Mouse (Mus musculus) kidney, adult 8-10 months (tissue): ENCODE data around the gene Rfx7.

Experiments
- DNase-seq, 2 experiments: peaks; one replicate each; pipeline ENCODE4 v3.0.0; 2022

Rfx7 gene

GRCm38 (mm10) chr9:72558780-72559179 lies 26.7 kb downstream of the Rfx7 start:
- DNase-seq: no peak

DNA sequence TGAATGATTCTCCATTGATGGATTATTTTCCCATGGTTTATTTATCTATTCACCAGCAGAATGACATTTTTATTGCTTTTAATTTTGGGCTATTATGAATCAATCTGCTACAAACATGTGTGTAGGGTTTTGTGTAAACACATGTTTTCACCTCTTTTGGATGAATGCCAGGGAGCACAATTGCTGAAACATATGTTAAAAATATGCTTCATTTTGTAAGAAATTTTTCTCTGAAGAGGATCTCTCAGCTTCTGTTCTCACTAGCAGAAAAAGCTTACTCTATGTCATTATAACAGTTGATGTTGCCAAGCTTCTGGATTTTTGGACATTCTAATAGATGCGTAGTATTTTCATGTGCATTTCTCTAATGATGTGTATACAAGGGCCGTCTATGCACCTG lies 28.3 kb downstream of the Rfx7 start:
- no peak for DNase-seq

DNA sequence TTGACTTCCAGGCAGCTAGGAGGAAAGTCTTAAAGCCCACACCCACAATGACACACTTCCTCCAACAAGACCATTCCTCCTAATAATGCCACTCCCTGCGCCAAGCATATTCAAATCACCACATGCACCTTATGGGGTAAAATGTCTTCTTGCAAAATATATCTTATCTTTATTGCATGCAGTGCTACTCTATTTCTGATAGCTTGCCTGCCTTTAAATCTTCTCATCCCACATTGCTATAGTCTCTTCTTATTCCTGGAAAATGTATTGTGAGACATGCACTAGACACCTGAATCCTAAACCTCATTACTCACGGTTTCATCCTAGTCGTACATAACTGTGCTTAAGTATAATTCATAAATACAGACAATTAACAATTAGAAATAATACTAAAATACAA lies 31.2 kb downstream of the Rfx7 start:
- no peak for DNase-seq

DNA sequence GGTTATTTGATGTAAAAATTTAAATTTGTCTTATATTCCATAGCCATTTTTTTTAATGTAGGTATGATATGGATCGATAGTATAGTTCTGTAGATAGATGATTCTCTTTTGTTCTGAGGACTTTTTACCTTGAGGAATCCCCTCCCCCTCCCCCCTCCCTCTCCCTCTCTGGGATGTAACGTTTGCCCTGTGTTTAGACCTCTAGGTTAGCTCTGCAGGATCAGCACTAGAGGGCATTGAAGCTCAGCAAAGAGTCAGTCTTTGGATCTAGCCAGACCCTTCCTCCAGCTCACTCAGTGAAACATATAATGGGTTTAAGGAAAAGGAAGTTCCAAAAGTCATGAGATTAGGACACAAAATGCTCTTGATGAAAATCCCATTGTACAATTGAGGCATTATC lies 35.1 kb downstream of the Rfx7 start:
- DNase-seq: no peak

DNA sequence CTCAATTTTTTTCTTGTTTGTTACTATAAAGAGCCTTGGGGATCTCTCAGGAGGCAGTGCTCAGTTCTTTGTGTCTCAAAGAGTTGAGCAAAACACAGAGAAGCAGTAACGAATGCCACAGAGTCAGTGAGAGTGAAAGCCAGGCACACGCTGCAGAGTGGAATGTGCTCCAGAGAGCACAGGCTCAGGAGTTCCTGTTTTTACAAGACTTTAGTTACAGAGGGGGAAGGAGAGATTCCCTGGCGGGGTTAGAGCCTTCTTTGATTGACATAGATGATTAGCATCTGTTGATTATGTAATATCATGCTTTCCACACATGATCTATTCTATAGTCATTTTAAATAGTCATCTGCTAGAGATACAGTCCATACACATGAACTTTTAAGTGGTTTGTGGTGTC lies 48.2 kb downstream of the Rfx7 start:
- no peak for DNase-seq

- DNase-seq: no peak
Observed at GRCm38 (mm10) chr9:72590861-72591260, 58.8 kb downstream of the Rfx7 start.

- DNase-seq: no peak
Observed at GRCm38 (mm10) chr9:72592016-72592415, 60.0 kb downstream of the Rfx7 start.

DNA sequence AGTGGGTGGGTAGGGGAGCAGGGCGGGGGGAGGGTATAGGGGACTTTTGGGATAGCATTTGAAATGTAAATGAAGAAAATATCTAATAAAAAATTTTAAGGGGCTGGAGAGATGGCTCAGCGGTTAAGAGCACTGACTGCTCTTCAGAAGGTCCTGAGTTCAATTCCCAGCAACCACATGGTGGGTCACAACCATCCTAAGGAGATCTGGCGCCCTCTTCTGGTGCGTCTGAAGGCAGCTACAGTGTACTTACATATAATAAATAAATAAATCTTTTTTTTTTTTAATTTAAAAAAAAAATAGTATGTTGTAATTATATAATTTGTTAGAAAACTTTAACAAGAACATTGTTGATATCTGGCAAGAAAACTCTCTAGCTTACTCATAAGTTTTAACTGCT lies 62.6 kb downstream of the Rfx7 start:
- peak in 1 of 2 experiments; percentile 15 for DNase-seq

GRCm38 (mm10) chr9:72600142-72600541 lies 68.1 kb downstream of the Rfx7 start:
- no peak for DNase-seq

DNA sequence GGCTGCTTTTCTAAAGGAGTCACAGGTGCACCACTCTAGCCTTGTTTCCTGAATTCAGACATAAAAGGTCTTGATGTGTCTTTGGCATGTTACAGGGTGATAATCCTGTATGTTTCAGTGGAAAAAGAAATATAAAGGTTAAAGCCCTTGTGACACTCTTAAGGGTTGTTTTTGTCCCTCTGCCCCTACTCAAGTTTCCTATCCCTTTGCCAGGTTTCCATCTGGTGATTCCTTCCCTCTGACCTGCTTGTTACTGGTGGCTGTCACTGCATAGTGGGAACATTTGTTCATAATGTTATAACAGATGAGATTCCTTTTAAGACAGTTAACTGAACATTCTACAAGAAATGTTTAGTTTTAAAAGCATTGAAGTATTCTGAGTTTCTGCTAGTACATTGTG lies 77.7 kb downstream of the Rfx7 start:
- no peak for DNase-seq

GRCm38 (mm10) chr9:72613884-72614283 lies 81.8 kb downstream of the Rfx7 start:
- no peak for DNase-seq

- no peak for DNase-seq
Observed at GRCm38 (mm10) chr9:72614786-72615480, 82.9 kb downstream of the Rfx7 start.

- DNase-seq: no peak
Observed at GRCm38 (mm10) chr9:72618037-72618436, 86.0 kb downstream of the Rfx7 start.

DNA sequence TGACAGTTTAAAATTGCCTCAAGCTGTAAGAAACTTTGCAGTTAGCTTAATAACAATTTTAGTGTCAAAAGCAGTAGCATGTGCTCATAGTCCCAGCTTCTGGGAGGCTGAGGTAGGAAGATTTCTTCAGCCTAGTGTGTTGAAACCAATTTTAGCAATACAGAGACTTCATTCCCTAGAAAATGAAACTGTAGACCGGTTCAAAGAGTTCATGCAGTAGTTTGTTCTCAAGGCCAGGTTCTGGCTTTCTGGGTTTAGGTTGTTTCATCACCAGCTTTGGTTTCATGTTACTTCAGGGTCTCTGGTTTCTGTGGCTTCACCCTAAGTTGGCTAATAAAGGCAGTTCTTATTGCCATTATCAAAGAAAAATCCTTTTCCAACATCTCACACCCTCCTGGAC lies 91.6 kb downstream of the Rfx7 start:
- no peak for DNase-seq

DNA sequence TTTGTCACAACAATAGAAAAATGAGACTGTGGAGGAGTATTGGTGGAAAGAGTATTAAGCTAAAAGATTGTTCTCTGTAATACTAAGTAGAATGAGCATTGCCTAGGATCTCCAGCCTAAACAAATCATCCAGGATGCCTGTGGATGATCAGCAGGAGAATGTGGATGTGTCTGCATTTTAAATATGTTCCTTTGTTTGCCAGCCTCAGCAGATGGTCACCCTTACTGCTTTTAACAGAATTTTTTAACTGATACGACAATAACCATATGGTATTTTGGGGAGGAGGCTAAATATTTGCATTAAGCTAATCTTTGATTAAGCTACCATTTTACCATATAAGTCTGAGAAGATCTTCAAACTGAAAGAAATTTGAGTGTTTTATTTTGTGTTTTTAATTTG lies 95.6 kb downstream of the Rfx7 start:
- DNase-seq: no peak

DNA sequence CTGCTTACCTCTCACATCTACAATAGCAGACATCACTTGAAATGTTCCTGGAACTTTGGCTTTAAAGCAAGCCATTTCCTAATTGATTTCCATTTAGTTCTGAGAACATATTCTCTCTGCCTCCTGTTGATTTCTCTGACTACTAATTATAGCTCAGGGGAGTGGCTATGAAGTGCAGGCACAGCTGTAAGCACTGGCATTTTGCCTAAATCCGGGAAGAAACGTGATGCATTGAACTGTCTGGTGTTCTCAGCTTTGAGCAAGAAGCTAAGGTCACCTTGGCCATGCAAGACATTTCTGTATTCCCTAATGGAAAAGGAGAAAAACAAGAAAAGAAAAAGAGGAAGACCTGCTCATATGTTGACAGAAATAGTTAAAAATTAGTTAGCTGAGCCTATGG lies 96.6 kb downstream of the Rfx7 start:
- DNase-seq: peak; percentile 41 to 43

DNA sequence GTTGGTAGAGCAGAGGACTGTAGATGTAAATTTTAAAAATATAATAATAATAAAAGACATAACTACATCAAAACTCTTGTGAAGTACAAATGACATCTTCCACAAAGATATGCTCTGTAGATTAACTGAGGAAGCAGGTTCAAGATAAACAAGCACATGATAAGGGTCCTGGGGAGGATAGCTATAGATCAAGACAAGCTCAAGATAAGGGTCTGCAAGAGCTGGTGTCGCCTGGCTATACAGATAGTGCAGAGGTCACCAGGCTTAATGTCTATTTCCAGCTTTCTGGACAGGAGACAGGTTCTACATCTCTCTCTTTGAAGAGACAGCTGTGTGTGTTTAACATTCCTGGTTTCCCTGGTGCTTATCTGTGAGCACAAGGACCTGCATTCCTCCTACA lies 100.2 kb downstream of the Rfx7 start:
- DNase-seq: no peak

GRCm38 (mm10) chr9:72635134-72635533 lies 103.1 kb downstream of the Rfx7 start:
- no peak for DNase-seq

DNA sequence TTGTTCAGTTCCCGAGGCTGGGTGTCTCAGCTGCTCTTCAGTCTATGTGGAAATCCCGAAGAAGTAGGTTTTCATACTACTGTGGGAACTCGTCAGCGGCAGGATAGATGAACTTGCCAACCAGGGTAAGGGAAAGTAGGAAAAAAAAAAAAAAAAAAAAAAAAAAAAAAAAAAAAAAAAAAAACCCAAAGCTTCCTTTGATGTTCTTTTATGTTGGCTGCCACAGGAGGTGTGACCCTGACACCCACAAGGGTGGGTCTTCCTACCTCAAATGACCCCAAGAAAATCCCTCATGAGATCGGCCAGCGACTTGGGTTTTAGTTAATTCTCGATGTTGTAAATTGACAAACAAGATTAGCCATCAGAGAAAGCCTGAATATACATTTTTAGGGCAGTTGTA lies 104.5 kb downstream of the Rfx7 start:
- no peak for DNase-seq

GRCm38 (mm10) chr9:72637243-72637642 lies 105.2 kb downstream of the Rfx7 start:
- DNase-seq: no peak

DNA sequence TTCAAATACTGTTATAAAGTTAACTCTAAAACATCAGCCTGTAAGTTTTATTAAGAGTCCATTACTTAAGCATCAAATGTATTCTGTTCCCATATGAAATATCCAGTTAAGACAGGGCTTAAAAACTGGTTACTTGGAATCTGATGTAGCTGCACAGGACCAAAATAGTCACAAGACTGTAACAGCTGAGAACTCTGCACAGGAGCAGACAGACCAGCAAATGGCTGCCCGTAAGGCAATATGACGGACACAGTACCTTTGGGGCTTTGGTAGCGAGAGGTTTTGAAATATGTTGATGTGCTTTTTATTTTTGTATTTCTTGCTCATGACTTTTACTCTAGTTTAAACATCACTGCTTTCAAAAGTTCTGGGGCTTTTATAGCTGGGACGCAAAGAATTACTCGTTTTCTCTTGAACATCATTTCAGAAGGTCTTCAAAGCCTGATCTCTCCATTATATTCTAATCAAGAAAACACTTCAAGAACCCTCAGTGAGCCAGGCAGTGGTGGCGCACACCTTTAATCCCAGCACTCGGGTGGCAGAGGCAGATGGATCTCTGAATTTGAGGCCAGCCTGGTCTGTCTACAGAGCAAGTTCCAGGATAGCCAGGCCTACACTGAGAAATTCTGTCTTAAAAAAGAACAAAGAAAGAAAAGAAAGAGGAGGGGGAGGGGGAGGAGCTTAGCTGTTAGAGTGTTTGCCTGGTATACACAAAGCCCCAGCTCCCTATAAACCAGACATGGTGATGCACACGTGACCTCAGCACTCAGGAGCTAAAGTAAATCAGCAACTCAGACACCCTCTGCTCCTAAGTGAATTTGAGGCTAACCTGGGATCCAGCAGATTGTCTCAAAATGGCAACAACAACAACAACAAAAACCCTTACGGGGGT lies 107.2 kb downstream of the Rfx7 start:
- DNase-seq: peak in 1 of 2 experiments; percentile 45

DNA sequence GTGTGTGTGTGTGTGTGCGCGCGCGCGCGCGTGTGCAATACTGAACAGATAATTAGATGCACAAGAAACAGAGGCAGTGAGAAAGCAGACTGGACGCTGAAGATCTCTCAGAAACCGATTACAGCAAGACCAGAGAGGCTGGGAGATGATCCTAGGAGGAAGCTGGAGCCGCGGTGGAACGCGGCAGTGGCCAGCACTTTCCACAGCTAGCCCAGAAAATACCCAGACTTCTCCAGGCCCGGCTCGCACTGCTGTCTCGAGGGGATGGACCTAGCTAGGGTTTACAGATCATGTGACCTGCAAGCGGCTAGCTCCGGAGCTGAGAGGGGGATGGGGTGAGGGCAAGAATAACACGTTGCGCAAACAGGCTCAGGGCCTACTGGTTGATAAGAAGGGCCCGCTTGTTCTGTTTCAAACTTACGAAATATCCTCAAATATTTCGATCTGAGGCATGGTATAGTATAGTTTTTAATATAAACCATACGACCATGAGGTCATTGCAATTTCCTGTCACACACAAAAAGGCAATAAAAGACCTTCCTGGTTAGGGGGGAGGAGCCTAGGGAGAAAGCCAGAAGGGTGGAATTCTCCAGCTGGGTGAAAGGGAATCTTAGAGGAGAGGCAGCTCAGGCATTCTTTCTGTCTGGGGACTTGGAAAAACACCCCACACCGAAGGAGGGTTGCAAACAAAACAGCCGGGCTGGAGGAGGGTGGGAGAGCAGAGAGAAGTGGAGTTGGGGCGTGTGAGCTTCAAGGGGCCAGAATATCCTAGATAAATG lies 108.0 kb downstream of the Rfx7 start:
- DNase-seq: peak; percentile 89 to 93

DNA sequence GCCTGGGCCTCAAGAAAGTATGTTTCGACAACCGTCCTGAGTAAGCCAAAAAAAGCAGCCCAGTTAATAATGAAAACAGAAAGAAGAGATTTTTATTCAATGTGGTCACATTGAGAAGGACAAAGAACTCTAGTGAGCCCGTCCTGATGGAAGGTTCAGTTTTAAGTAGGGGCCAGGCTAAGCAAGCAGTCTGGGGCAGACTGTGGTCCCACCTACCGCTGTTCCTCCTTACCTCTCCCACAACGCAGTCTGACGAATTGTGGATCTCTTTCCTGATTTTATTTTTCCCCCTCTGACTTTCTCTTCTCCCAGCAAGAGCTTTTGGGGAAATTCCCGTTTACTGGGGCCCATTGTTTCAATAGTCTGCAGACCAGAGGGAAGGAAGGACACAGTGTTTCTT lies 108.6 kb downstream of the Rfx7 start:
- no peak for DNase-seq
